Mouse (Mus musculus) megakaryocyte, adult 5-6 weeks (primary cell): Measurements from ENCODE around the gene 1700020D05Rik. TPM values are rescaled to one million over a fixed set of nuclear protein-coding genes. Genes with fewer than 3 reads are reported as not detected.

Experiments
- ATAC-seq: 2 replicates; pipeline ENCODE4 v1.8.0; 2016; ENCODE audit warnings: mild to moderate bottlenecking, inconsistent platforms; ENCODE audit not compliant: poor library complexity, severe bottlenecking
- total RNA-seq, 2 experiments: library from RNA; stranded (forward) in 1 of 2; stranded (reverse) in 1 of 2; fragments of 153-499, 151-499 nt in 1 of 2; fragments of 221-1000, 200-1000 nt in 1 of 2; gene quantifications; 2 replicates each; pipeline versions ENCODE4 v1.2.3 to v1.2.4; 2015 to 2017

1700020D05Rik gene
- total RNA-seq (2015) (1.8 and 2.1 TPM in 2 replicates), total RNA-seq (2017) (0.49 and 1.5 TPM in 2 replicates)

GRCm38 (mm10) chr19:5503687-5504086 lies at the start of gene 1700020D05Rik:
Gene 1700020D05Rik, minus strand, starts transcription at chr19:5503787.
- ATAC-seq, result no peak

- ATAC-seq, result no peak
These were observed 44.0 kb upstream of the 1700020D05Rik start for GRCm38 (mm10) chr19:5547471-5548056.

DNA sequence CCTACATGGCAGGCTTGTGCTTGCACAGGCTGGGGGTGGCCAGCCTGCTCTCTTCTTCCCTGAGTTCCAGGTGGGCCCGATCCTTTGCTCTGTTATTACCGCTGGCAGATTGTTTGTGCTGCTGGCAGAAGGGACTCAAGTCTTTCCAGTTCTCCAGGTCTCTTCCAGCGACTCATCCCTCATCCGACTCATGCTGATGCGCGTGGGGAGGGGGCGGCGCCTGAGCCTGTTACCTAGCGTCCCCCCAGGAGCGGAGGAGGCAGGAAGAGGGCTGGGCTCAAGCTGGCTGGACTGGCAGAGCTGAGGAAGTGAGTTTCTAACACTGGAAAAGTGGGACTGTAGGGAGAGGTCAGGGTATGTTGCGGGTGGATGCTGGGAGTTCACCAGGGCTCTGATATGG lies 40.4 kb upstream of the 1700020D05Rik start:
- no peak for ATAC-seq

GRCm38 (mm10) chr19:5543362-5543761 lies 39.8 kb upstream of the 1700020D05Rik start:
- ATAC-seq, result no peak

- no peak for ATAC-seq
These were observed 35.2 kb upstream of the 1700020D05Rik start for GRCm38 (mm10) chr19:5538786-5539185.

DNA sequence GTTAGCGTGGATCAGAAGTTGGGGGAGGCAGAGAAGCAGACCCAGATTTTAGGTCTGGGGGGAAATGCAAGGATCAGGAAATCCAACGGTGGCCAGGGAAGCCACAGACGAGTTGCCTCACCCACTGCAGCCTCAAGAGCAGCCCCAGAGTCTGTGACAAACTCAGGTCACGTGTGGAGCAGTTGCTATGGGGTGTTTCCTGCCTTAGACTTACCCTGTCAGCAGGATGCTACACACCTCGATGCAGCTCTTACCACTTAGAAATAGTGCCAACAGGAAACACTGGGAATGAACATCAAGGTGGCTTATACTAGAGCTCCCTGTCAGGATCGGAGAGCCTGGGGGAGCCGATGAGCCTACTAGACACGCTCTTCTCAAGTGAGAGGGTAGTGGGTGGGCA lies 28.9 kb upstream of the 1700020D05Rik start:
- no peak for ATAC-seq

DNA sequence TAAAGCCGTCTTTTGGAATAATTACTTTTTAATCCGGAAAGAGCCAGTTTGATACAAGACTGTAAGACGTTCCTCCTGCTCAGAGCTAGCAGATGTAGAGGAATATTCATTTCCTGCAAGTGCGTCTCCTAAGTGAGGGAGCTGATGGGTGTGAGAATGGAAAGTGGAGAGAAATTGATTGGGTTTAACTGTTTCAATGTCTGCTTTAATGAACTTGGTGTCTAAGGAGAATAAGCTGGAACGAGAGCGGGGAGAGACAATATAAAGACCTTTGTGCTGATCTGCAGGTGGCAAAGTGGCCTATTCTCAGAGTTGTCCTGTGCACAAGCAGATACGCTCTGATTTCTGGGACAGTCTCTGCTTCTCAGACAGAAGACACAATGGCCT lies 26.5 kb upstream of the 1700020D05Rik start:
- ATAC-seq, result no peak

DNA sequence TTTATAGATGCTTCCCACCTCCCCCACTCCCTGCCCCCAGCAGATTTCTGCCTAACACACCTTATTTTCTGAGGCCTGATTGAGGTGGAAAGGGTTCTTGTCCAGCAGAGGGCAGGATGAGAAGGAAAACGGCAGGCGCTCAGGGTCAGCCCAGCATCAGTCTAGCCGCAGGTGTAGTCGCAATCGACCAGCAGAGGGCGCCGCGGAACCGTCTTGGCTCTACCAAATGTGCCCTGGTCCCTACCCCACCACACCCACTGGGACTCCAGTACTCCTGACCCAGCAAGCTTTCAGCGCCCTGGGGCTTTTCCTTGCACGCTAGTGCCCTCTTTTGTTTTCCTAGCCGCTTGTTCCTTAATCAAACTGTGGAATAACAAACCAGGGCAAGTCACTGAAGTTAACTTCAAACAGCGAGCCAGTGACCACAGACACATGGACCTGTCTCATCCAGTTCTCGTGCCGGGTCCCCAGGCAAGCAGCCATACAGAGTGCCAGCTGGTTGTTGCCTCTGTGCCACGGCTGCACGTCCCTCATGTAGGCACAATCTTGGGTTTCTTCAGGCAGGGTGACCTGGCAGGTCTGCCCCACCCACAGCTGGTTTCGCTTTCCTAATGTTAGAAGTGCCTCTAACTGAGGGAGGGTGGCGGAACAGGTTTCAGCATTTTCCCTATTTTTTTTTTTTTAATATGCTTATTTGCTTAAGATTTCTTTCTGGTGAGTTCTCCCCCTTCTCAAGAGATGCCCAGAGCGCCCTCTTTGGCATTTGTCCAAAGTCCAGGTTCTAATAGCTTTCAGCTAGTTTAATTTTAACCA lies 25.9 kb upstream of the 1700020D05Rik start:
- ATAC-seq, result peak; percentile 99

- no peak for ATAC-seq
These were observed 21.6 kb upstream of the 1700020D05Rik start for GRCm38 (mm10) chr19:5525204-5525603.

GRCm38 (mm10) chr19:5518721-5519120 lies 15.1 kb upstream of the 1700020D05Rik start:
- ATAC-seq, result no peak

GRCm38 (mm10) chr19:5516906-5517505 lies 13.4 kb upstream of the 1700020D05Rik start:
- no peak for ATAC-seq

DNA sequence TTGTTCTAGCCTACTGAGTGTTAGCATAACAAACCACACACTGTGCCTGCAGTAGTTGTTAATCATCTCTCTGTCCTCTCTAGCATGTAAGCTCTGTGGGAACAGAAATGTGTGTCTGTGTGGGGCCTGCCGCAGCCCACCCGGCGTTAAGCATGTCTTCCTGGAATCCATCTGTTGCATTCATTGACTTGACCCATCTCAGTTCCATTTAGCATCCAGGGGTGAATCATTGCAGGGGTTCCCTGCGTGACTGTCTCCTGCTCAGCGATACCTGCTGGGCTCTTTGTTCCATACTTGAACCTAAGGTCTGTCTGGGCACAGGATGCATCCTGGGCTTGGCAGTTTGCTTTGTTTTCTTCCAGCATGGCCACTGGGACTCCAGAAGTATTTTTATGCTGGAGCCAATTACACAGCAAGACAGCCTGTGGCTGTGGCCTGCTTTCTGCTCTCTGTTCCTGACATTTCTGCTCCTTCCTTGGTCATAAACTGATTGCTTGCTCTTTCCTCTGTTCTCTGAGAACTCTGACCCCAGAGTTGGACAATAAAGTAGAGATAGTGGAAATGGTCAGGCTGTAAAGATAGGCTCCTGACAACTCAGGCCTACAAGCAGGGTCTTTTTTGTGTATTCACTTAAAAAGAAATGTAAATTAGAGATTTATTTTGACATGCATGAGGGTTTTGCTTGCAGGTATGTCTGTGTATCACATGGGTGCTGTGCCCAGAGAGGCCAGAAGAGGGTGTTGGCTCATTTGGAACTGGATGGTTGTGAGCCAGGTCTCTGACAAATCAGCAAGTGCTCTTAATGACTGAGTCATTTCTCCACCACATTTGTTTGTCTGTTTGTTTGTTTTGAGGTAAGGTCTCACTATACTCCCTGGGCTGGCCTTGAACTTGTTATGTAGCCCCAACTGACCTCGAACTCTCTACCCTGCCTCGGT lies 12.5 kb upstream of the 1700020D05Rik start:
- no peak for ATAC-seq

- ATAC-seq, result no peak
These were observed 9.4 kb upstream of the 1700020D05Rik start for GRCm38 (mm10) chr19:5513005-5513349.

GRCm38 (mm10) chr19:5512091-5513004 lies 8.8 kb upstream of the 1700020D05Rik start:
- ATAC-seq, result peak; percentile 74

GRCm38 (mm10) chr19:5511074-5511632 lies 7.6 kb upstream of the 1700020D05Rik start:
- ATAC-seq, result no peak

- peak; percentile 87 for ATAC-seq
These were observed 6.7 kb upstream of the 1700020D05Rik start, which contains the start of gene Snx32 for GRCm38 (mm10) chr19:5510031-5511026. Gene Snx32, minus strand, starts transcription at chr19:5510538.

DNA sequence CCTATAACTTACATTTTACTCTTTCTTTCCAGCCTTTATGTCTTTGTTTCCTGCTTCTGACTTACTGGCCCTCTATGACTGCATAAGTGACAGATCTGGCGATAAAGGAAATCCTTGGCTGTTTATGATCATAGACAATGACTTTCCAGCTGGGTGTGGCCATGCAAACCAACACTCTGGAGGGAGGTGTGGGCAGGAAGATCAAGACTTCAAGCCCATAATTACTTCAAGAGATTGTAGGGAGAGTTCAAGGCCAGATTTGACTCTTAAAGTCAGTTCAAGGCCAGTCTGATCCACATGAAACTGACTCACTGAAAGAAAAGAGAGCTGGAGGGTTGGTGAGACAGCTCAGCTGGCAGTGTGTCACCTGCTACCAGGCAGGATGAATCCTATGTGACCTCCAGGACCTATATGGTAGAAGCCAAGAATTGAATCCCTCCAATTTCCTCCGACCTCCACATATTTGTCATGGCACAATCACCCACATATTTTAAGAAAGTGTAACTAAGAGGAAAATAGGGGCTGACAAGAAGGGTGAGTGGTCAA lies 3.2 kb downstream of the 1700020D05Rik start:
- no peak for ATAC-seq

DNA sequence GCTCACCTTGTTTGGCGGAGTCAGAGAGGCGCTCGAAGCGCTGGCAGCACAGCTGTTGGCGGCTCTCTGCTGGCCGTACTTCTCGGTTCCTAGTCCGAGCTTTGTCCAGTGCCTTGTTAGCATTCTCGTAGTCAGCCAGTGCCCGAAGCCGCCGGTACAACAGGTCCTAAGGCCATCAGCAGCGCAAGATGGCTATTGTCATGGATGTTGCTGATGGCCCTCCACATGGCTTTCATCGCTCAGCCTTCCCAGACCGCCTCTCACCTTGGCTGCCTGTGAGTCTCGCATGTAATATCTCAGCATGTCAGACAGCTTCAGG lies 7.6 kb downstream of the 1700020D05Rik start:
- no peak for ATAC-seq
